Mouse (Mus musculus) embryonic facial prominence, embryonic 14.5 days (tissue): ENCODE measurements around the gene Smim14. TPM values are rescaled to one million over a fixed set of nuclear protein-coding genes. Genes with fewer than 3 reads are reported as not detected.

Experiments used
- ATAC-seq: fragments of 200-750 bp; cut with Nextera tagmentation; 2 replicates; pipeline ENCODE4 v1.8.0; 2017; ENCODE audit warnings: low read depth, moderate number of reproducible peaks, moderate TSS enrichment
- DNase-seq: peaks from one replicate; pipeline ENCODE4 v3.0.0-alpha.2; 2015; ENCODE audit warnings: low spot score
- H3K27ac ChIP-seq: fragments of 300-500 bp; sonication (generic); replicated peaks from 2 replicates; pipeline ENCODE4 v1.5.1; 2014; ENCODE audit warnings: low read depth, mild to moderate bottlenecking, low read length, moderate library complexity
- H3K27me3 ChIP-seq: fragments of 300-500 bp; sonication (generic); replicated peaks from 2 replicates; pipeline ENCODE4 v1.6.1; 2014; ENCODE audit warnings: low read length; ENCODE audit not compliant: control insufficient read depth, insufficient read depth
- H3K36me3 ChIP-seq: fragments of 300-500 bp; sonication (generic); 2 replicates; pipeline ENCODE4 v1.6.1; 2014; ENCODE audit warnings: low read length, mixed read lengths; ENCODE audit not compliant: control insufficient read depth, insufficient read depth
- H3K4me1 ChIP-seq: fragments of 300-500 bp; sonication (generic); 2 replicates; pipeline ENCODE4 v1.6.1; 2014; ENCODE audit warnings: antibody characterized with exemption, low read length; ENCODE audit not compliant: control insufficient read depth, insufficient read depth
- H3K4me2 ChIP-seq: fragments of 300-500 bp; sonication (generic); 2 replicates; pipeline ENCODE4 v1.6.1; 2014; ENCODE audit warnings: low read depth, mild to moderate bottlenecking, low read length, moderate library complexity, mixed read lengths
- H3K4me3 ChIP-seq: fragments of 300-500 bp; sonication (generic); 2 replicates; pipeline ENCODE4 v1.5.1; 2014; ENCODE audit warnings: low read depth, mild to moderate bottlenecking, low read length
- H3K9ac ChIP-seq: fragments of 300-500 bp; sonication (generic); 2 replicates; pipeline ENCODE4 v1.6.1; 2014; ENCODE audit warnings: low read depth, mild to moderate bottlenecking, low read length, moderate library complexity, mixed read lengths
- H3K9me3 ChIP-seq: fragments of 300-500 bp; sonication (generic); 2 replicates; pipeline ENCODE4 v1.6.1; 2016; ENCODE audit warnings: low read length; ENCODE audit not compliant: control insufficient read depth
- WGBS: fragments of 180-500 bp; shearing (Covaris S2); extraction: QIAGEN DNeasy Blood & Tissue Kit; methylation state at CpG from one replicate; pipeline ENCODE4 v1.1.7; 2014; 5-methylcytosine and 5-hydroxymethylcytosine counted together
- polyA plus RNA-seq: library from polyadenylated mRNA; unstranded; fragments of >200 nt; fragmentation: Nextera tagmentation; extraction: Ambion mirVana; gene quantifications from 2 replicates; pipeline ENCODE4 v1.2.1, GENCODE M21; 2014

Gene Smim14
- 144 and 146 TPM in 2 replicates for polyA plus RNA-seq

DNA sequence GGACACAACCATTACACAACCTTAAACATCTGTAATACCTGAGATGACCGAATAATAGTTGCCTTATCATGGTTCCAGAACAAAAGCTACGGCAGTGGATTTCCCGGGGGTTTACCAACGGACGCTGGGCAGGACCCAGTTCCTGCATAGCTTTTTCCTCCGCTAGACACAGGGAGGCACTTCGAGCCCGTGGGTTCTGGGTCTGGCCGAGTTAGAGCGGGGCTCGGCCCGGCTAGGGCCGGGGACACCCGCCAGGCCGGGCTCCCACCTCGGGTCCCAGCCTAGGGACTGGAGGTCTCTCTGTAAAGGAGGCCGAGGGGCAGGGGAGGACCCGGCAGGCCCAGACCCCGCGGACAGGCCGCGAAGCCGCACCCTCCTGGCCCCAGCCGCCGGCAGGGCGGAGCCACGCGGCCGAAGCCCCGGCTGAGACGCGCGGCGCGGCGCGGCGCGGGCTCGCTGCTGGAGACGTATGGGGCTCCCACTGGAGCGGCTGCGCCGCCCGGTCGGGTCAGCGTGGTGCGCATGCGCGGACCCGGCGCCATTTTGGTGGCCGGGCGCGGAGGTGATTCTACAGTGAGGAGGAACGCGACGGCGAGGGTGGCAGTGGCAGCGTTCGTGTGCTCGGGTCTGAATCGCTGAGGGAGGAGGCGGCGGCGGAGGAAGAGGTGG, at the start of gene Smim14, which contains the start of gene Ube2k:
Gene Smim14 (minus strand): TSS at position 434 of the 669 bp plus-strand sequence.
Gene Ube2k (plus strand): TSS at position 483 of the 669 bp plus-strand sequence.
- peak; percentile 95 for DNase-seq
- H3K36me3 ChIP-seq = no peaks in the 10 kb centered on the region
- peak within 1 kb of the TSS; percentile 99 for H3K27ac ChIP-seq
- no peaks in the 10 kb centered on the region for H3K27me3 ChIP-seq
- H3K9ac ChIP-seq = peak within 1 kb of the TSS; percentile 88
- H3K9me3 ChIP-seq = no peaks in the 10 kb centered on the region
- peak within 1 kb of the TSS; percentile 78 for H3K4me2 ChIP-seq
- ATAC-seq = peak; percentile 98
- peak within 1 kb of the TSS; percentile 88 for H3K4me3 ChIP-seq
- under 1% methylated on average over 46 of the region's 66 CpGs for WGBS
- H3K4me1 ChIP-seq = peaks cover 8% of the 10 kb centered on the region

DNA sequence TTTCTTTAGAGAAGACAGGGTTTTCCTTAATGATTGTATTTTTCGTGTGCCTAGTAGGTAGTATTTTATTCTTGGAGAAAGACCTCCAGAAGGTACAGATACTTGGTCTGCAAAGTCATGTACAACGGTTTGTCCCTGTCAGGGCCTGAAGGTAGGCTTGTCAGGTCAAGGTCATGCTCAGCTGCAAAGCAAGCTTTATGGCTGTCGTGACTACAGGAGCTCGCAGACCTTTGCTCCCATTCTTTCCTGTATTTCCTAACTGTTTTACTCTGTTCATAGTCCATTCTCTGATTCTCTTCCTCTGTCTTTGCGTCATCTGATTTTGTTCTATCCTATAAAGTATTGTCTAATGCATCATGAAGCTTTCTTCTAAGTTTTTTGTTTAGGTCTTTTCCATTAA, 49.3 kb upstream of the Smim14 start:
- Histone ChIP-seq H3K4me1 (no peaks in the 10 kb centered on the region), H3K4me2 (no peak overlapping the region), H3K9me3 (no peaks in the 10 kb centered on the region), H3K36me3 (peaks cover 61% of the 10 kb centered on the region), H3K9ac (no peak overlapping the region), H3K27ac (no peak overlapping the region), H3K27me3 (no peaks in the 10 kb centered on the region), H3K4me3 (no peak overlapping the region)
- ATAC-seq (no peak), DNase-seq (no peak)
- 81% methylated on average over 5 of the region's 5 CpGs for WGBS

DNA sequence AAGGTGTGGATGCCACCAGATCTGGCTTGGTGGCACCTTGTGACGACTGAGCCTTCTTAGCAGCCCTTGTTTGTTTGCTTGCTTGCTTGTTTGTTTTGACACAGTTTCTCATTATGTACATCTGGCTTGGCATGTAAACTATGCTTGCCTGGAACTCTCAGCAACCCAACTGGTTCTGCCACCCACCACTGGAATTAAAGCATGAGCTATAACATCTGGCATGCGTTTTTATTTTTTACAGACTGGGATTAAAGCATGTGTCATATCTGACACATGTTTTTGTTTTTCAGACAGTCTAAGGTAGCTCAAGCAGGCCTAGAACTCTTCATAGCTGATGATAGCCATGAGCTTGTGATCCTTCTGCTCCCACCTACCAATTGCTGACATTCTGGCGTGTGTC, 41.6 kb upstream of the Smim14 start:
- H3K27ac ChIP-seq = no peak overlapping the region
- 69% methylated on average over 3 of the region's 3 CpGs for WGBS
- no peak for ATAC-seq

DNA sequence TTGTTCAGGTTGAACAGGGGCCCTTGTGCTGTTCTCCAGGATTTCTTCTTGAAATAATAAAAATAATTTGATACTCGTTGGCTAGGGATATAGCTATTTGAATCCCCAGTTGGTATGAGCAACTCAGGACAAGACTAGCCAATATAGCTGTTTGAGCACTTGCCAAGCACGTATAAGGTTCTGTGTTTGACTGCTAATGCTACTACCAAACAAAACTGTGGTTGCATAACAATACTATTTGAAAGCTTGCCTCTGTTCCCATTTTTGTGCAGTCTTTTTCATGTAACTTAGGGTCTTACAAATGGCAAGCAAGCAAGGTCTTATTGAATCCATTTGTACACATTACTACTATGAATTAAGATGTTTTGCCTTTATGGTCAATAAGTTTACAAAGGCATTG, 38.9 kb upstream of the Smim14 start:
- H3K27me3 ChIP-seq = no peaks in the 10 kb centered on the region
- H3K27ac ChIP-seq = no peak overlapping the region
- 74% methylated on average over 2 of the region's 2 CpGs for WGBS
- ATAC-seq (no peak), DNase-seq (peak; percentile 15)
- no peak overlapping the region for H3K9ac ChIP-seq
- H3K4me1 ChIP-seq = no peaks in the 10 kb centered on the region; the same call in 1 of the 2 replicates
- no peak overlapping the region for H3K4me3 ChIP-seq
- H3K4me2 ChIP-seq = no peak overlapping the region
- H3K36me3 ChIP-seq = peaks cover 35% of the 10 kb centered on the region
- no peaks in the 10 kb centered on the region for H3K9me3 ChIP-seq

More for the DNA sequence above, 41.6 kb upstream of the Smim14 start:
- Histone ChIP-seq H3K36me3 (peaks cover 39% of the 10 kb centered on the region), H3K9me3 (no peaks in the 10 kb centered on the region), H3K27me3 (no peaks in the 10 kb centered on the region), H3K9ac (no peak overlapping the region), H3K4me3 (no peak overlapping the region), H3K4me2 (no peak overlapping the region), H3K4me1 (no peaks in the 10 kb centered on the region; the same call in 1 of the 2 replicates)
- DNase-seq = peak; percentile 8

DNA sequence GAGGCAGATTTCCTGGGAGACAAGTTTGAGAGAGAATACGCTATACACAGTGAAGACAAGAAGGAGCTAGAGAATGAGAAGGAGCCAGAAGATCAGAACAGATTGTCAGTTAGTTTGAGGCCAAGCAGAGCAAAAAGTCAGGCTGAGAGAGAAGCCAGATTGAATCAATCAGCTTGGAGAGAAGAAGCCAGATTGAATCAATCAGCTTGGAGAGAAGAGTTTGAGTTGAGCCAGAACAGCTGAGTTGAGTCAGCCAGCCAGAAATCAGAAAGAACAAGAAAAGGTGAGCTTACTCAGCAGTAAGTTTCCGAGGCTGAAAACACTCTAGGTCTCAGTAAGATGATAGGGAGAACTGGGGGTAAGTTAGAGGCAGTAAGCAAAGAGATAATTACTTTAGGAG, 37.9 kb upstream of the Smim14 start:
- Histone ChIP-seq H3K9ac (no peak overlapping the region), H3K27me3 (no peaks in the 10 kb centered on the region), H3K36me3 (peaks cover 37% of the 10 kb centered on the region), H3K4me2 (no peak overlapping the region), H3K4me3 (no peak overlapping the region), H3K4me1 (no peaks in the 10 kb centered on the region; the same call in 1 of the 2 replicates), H3K27ac (no peak overlapping the region), H3K9me3 (no peaks in the 10 kb centered on the region)
- WGBS = 60% methylated on average over 2 of the region's 2 CpGs
- DNase-seq (peak; percentile 31), ATAC-seq (no peak)

DNA sequence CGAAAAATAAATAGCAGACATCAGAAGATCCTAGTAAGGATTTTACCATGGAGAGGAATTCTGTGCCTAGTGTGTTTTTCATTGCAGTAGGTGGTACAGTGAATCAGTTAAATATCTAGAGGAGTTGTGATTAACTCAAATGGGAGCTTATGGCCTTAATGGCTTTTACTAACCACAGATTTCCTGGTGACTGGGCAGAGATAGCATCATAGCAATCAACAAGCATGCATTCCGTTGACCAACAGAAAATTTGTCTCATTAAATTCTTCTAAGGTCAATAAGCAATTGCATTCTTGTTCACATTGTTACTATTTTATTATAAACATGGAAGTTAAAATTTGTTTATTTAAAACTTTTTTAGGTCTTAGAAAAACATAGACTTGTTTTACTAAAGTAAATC, 28.5 kb upstream of the Smim14 start:
- Histone ChIP-seq H3K9ac (no peak overlapping the region), H3K27me3 (no peaks in the 10 kb centered on the region), H3K4me3 (no peak overlapping the region), H3K9me3 (no peaks in the 10 kb centered on the region), H3K4me2 (no peak overlapping the region), H3K36me3 (peaks cover 26% of the 10 kb centered on the region), H3K27ac (no peak overlapping the region), H3K4me1 (no peaks in the 10 kb centered on the region)
- ATAC-seq (no peak), DNase-seq (no peak)
- WGBS = 79% methylated on average over 2 of the region's 2 CpGs

DNA sequence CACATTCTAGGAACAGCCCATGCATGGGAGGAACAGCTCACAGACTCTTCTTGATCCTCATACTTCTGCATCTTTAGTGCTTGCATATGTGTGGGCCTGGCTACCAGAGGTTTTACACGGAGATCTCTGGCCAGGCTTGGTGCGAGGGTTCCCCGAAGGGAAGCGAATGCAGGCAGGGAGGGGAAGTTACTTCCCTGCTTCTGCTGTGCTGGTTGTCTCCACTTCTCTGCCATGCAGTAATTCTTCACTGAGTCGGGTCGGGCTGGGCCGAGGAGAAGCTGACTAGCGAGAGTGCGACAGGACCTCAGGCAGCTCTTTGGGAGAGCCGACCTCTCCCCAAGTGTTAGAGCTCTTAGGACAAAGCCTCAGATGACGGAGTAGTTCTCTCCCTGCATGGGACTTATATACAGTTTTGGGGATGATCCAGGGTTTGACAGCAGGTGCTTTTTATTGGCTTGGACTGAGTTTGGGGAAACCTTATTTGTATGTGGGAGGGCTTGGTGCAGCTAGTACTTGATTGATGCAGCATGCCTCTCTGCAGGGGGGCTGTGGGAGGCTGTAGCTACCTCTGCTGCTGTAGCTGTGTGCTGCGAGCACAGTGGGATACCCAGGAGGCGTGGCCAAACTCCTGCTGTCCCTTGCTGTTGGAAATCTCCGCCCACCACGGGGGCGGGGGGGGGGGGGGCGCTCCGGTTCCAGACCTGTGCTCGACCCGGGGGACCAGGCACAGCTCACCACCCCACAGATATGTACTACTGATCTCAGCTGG, 24.3 kb upstream of the Smim14 start:
- Histone ChIP-seq H3K36me3 (peaks cover 5% of the 10 kb centered on the region; the same call in 1 of the 2 replicates), H3K9ac (no peak overlapping the region), H3K4me3 (no peak overlapping the region), H3K4me2 (no peak overlapping the region), H3K4me1 (no peaks in the 10 kb centered on the region), H3K27ac (no peak overlapping the region), H3K9me3 (no peaks in the 10 kb centered on the region), H3K27me3 (no peaks in the 10 kb centered on the region)
- WGBS = 42% methylated on average over 17 of the region's 20 CpGs
- DNase-seq (peak; percentile 12), ATAC-seq (no peak)

DNA sequence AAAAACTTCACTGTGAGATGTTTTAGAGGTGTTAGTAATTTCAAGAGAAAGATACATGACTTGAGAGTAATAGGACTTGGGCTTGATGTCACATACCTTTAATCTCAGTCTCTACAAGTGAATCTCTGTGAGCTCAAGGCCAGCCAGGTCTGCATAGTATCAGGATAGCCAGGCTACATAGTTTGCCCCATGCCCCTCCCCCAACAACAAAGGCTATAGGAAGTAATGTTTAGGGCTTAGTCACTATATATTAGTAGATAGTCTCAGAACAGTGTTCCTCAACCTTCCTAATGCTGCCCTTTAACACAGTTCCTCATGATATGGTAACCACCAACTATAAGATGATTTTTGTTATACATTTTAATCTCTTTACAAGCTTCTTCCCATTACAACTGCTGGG, 20.1 kb upstream of the Smim14 start:
- no peak overlapping the region for H3K9ac ChIP-seq
- ATAC-seq (no peak), DNase-seq (no peak)
- no peak overlapping the region for H3K4me2 ChIP-seq
- H3K27ac ChIP-seq = no peak overlapping the region
- H3K9me3 ChIP-seq = no peaks in the 10 kb centered on the region
- peaks cover 9% of the 10 kb centered on the region for H3K36me3 ChIP-seq
- H3K27me3 ChIP-seq = no peaks in the 10 kb centered on the region
- H3K4me3 ChIP-seq = no peak overlapping the region
- no peaks in the 10 kb centered on the region for H3K4me1 ChIP-seq
